Mouse (Mus musculus) embryonic facial prominence, embryonic 11.5 days (tissue): Measurements from ENCODE around the gene Nectin1. TPM values are rescaled to one million over a fixed set of nuclear protein-coding genes. Genes with fewer than 3 reads are reported as not detected.

ENCODE experiments used
- ATAC-seq: fragments of 200-750 bp; cut with Nextera tagmentation; replicated peaks from 2 replicates; pipeline ENCODE4 v1.8.0; 2017; ENCODE audit warnings: low read depth; ENCODE audit not compliant: insufficient number of reproducible peaks, low FRiP score, low TSS enrichment
- DNase-seq: peaks from one replicate; pipeline ENCODE4 v3.0.0-alpha.2; 2015; ENCODE audit warnings: low spot score
- H3K27ac ChIP-seq: fragments of 300-500 bp; sonication (generic); replicated peaks from 2 replicates; pipeline ENCODE4 v1.5.1; 2014; ENCODE audit warnings: mild to moderate bottlenecking, low read depth, low read length, control low read depth
- H3K27me3 ChIP-seq: fragments of 300-500 bp; sonication (generic); 2 replicates; pipeline ENCODE4 v1.6.1; 2014; ENCODE audit warnings: mild to moderate bottlenecking, low read length, moderate library complexity, mixed read lengths; ENCODE audit not compliant: control insufficient read depth, insufficient read depth
- H3K36me3 ChIP-seq: fragments of 300-500 bp; sonication (generic); replicated peaks from 2 replicates; pipeline ENCODE4 v1.6.1; 2014; ENCODE audit warnings: low read depth, mild to moderate bottlenecking, low read length, moderate library complexity, mixed read lengths; ENCODE audit not compliant: control insufficient read depth, insufficient read depth
- H3K4me1 ChIP-seq: fragments of 300-500 bp; sonication (generic); 2 replicates; pipeline ENCODE4 v1.6.1; 2014; ENCODE audit warnings: low read length, mixed read lengths; ENCODE audit not compliant: control insufficient read depth, insufficient read depth
- H3K4me2 ChIP-seq: fragments of 300-500 bp; sonication (generic); 2 replicates; pipeline ENCODE4 v1.6.1; 2014; ENCODE audit warnings: low read depth, mild to moderate bottlenecking, control low read depth, low read length, moderate library complexity
- H3K4me3 ChIP-seq: fragments of 300-500 bp; sonication (generic); 2 replicates; pipeline ENCODE4 v1.5.1; 2014; ENCODE audit warnings: low read depth, low read length, control low read depth
- H3K9ac ChIP-seq: fragments of 300-500 bp; sonication (generic); replicated peaks from 2 replicates; pipeline ENCODE4 v1.6.1; 2014; ENCODE audit warnings: mild to moderate bottlenecking, control low read depth, low read length
- H3K9me3 ChIP-seq: fragments of 300-500 bp; sonication (generic); replicated peaks from 2 replicates; pipeline ENCODE4 v1.6.1; 2016; ENCODE audit warnings: mild to moderate bottlenecking, low read length, inconsistent platforms, mixed read lengths; ENCODE audit not compliant: control insufficient read depth
- WGBS: fragments of 180-500 bp; shearing (Covaris S2); extraction: QIAGEN DNeasy Blood & Tissue Kit; methylation state at CpG from one replicate; pipeline ENCODE4 v1.1.7; 2014; 5-methylcytosine and 5-hydroxymethylcytosine counted together
- polyA plus RNA-seq: library from polyadenylated mRNA; unstranded; fragments of >200 nt; fragmentation: Nextera tagmentation; extraction: Ambion mirVana; gene quantifications from 2 replicates; pipeline ENCODE4 v1.2.1, GENCODE M21; 2014

The Nectin1 gene
- polyA plus RNA-seq, 1 experiment from 2014 or later: 4.8 TPM

- peak; percentile 61 for ATAC-seq
- Histone ChIP-seq H3K4me2 (peak overlapping the region; percentile 89), H3K4me3 (peak overlapping the region; percentile 88), H3K27me3 (no peaks in the 10 kb centered on the region; the same call in 1 of the 2 replicates), H3K9ac (peak overlapping the region; percentile 96), H3K9me3 (no peaks in the 10 kb centered on the region), H3K27ac (peak overlapping the region; percentile 94), H3K36me3 (no peaks in the 10 kb centered on the region), H3K4me1 (peaks cover 5% of the 10 kb centered on the region)
- WGBS: under 1% methylated on average over 76 of the region's 77 CpGs
- DNase-seq: peak; percentile 61
Measured at GRCm38 (mm10) chr9:43744138-43744981, 576 bp downstream of the Nectin1 start.

GRCm38 (mm10) chr9:43745051-43745792 lies 1.4 kb downstream of the Nectin1 start:
- peaks cover 7% of the 10 kb centered on the region for H3K4me1 ChIP-seq
- no peaks in the 10 kb centered on the region; the same call in 1 of the 2 replicates for H3K27me3 ChIP-seq
- H3K27ac ChIP-seq: no peak overlapping the region
- H3K36me3 ChIP-seq: no peaks in the 10 kb centered on the region
- H3K9ac ChIP-seq: peak overlapping the region; percentile 96
- ATAC-seq (0 out of 2 replicates have a peak, but pooled peaks have one; percentile 16), DNase-seq (peak; percentile 68)
- H3K4me2 ChIP-seq: peak overlapping the region; percentile 89
- WGBS: under 1% methylated on average over 43 of the region's 43 CpGs
- peak overlapping the region; percentile 88 for H3K4me3 ChIP-seq
- no peaks in the 10 kb centered on the region for H3K9me3 ChIP-seq

- Histone ChIP-seq H3K9ac (peak overlapping the region; percentile 96), H3K27me3 (no peaks in the 10 kb centered on the region; the same call in 1 of the 2 replicates), H3K9me3 (no peaks in the 10 kb centered on the region), H3K4me2 (peak overlapping the region; percentile 89), H3K36me3 (no peaks in the 10 kb centered on the region), H3K4me3 (peak overlapping the region; percentile 88), H3K27ac (peak overlapping the region; percentile 13; the same call in 1 of the 2 replicates), H3K4me1 (peaks cover 7% of the 10 kb centered on the region)
- WGBS: 6% methylated on average over 13 of the region's 13 CpGs
- peak; percentile 49 for DNase-seq
- ATAC-seq: no peak
Measured at GRCm38 (mm10) chr9:43745951-43746703, 2.3 kb downstream of the Nectin1 start.

GRCm38 (mm10) chr9:43747710-43748109 lies 3.9 kb downstream of the Nectin1 start:
- DNase-seq (no peak), ATAC-seq (no peak)
- Histone ChIP-seq H3K9me3 (no peaks in the 10 kb centered on the region), H3K4me1 (peaks cover 7% of the 10 kb centered on the region), H3K27ac (no peak overlapping the region), H3K36me3 (no peaks in the 10 kb centered on the region), H3K27me3 (no peaks in the 10 kb centered on the region; the same call in 1 of the 2 replicates), H3K9ac (no peak overlapping the region), H3K4me3 (no peak overlapping the region), H3K4me2 (0 out of 2 replicates have a peak overlapping the region, but pooled peaks have one; percentile 4)
- 50% methylated on average over 9 of the region's 9 CpGs for WGBS

- no peak overlapping the region for H3K9ac ChIP-seq
- H3K4me2 ChIP-seq: no peak overlapping the region
- 79% methylated on average over 5 of the region's 5 CpGs for WGBS
- H3K9me3 ChIP-seq: no peaks in the 10 kb centered on the region
- peaks cover 7% of the 10 kb centered on the region for H3K4me1 ChIP-seq
- no peak overlapping the region for H3K27ac ChIP-seq
- ATAC-seq (no peak), DNase-seq (no peak)
- H3K36me3 ChIP-seq: no peaks in the 10 kb centered on the region
- H3K27me3 ChIP-seq: no peaks in the 10 kb centered on the region; the same call in 1 of the 2 replicates
- H3K4me3 ChIP-seq: no peak overlapping the region
Measured at GRCm38 (mm10) chr9:43748519-43748918, 4.7 kb downstream of the Nectin1 start.

GRCm38 (mm10) chr9:43750053-43750452 lies 6.3 kb downstream of the Nectin1 start:
- no peak for DNase-seq
- Histone ChIP-seq H3K4me2 (no peak overlapping the region), H3K9me3 (no peaks in the 10 kb centered on the region), H3K27ac (no peak overlapping the region), H3K4me3 (no peak overlapping the region), H3K4me1 (peaks cover 7% of the 10 kb centered on the region), H3K27me3 (no peaks in the 10 kb centered on the region; the same call in 1 of the 2 replicates), H3K9ac (no peak overlapping the region), H3K36me3 (no peaks in the 10 kb centered on the region)
- WGBS: 74% methylated on average over 9 of the region's 9 CpGs
- ATAC-seq: no peak

GRCm38 (mm10) chr9:43751111-43751510 lies 7.3 kb downstream of the Nectin1 start:
- ATAC-seq (no peak), DNase-seq (no peak)
- H3K27me3 ChIP-seq: no peaks in the 10 kb centered on the region; the same call in 1 of the 2 replicates
- H3K9me3 ChIP-seq: no peaks in the 10 kb centered on the region
- peaks cover 4% of the 10 kb centered on the region for H3K4me1 ChIP-seq
- H3K4me2 ChIP-seq: no peak overlapping the region
- WGBS: 61% methylated on average over 8 of the region's 8 CpGs
- no peaks in the 10 kb centered on the region for H3K36me3 ChIP-seq
- H3K27ac ChIP-seq: no peak overlapping the region
- no peak overlapping the region for H3K4me3 ChIP-seq
- no peak overlapping the region for H3K9ac ChIP-seq
